Mouse (Mus musculus) cerebellum, adult 2 months (tissue): ENCODE measurements at regions not wholly inside any gene's neighbourhood (a gene's known extent, or its start where the extent isn't known, plus 50 kb on each side); places are given as distances from the start of the nearest gene placed in this dataset.

Experiments
- CTCF ChIP-seq: fragments of 200-500 bp; IDR thresholded peaks from 2 replicates; pipeline ENCODE4 v1.5.1; 2011; ENCODE audit warnings: low read depth, mild to moderate bottlenecking, control low read depth, low read length, moderate library complexity, borderline replicate concordance; ENCODE audit not compliant: insufficient read depth
- POLR2A ChIP-seq: fragments of 200-500 bp; IDR thresholded peaks from 2 replicates; pipeline ENCODE4 v1.6.1; 2011; ENCODE audit warnings: low read length, control low read depth, borderline replicate concordance; ENCODE audit not compliant: insufficient read depth

GRCm38 (mm10) chr5:119370481-119370880 lies 300.0 kb upstream of the Tbx3 start:
- TF ChIP-seq POLR2A (no peak), CTCF (no peak)
